10 mouse cellular contexts compared by ENCODE assay signal in the genomic region with DNA sequence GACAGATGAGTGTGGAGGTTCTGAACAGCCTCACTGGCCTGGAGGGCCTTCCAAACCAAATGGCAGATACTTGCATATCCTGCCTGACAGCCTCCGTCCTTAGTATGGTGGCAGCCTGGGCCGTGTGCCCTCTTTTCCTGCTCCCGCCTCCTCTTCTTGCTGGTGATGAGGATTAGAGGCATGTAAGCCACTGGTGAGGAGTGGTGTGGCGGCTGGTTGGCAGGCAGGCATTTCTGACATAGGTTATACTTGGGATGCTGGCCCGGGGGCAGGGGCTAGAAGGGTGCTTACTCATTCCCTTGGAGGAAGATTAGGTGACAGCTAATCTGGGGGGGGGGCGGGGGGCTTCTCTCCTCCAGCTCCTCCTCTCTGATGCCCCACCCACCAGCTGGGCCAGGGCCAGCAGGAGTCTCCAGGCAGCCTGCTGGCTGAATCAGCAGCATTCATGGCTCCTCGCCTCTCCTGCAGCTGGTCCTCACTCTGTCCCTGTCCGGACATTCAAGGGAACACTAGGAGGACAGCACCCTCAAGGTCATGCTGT. TPM values are rescaled to one million over a fixed set of nuclear protein-coding genes. Genes with fewer than 3 reads are reported as not detected.
DNase-seq lines count a peak whose midpoint lies in the region; ATAC-seq and TF ChIP-seq lines count a peak whose summit lies in the region.
"Had no signal": no experiment of that assay in that cellular context is flagged by ENCODE, and none has a peak within 500 bp of the region (broad histone marks: within the 10 kb centered on the region; RNA-seq: fewer than 3 reads in every experiment).

No protein-coding gene starts in this region.

- no peaks in the 10 kb centered on the region for H3K36me3 ChIP-seq in hindbrain, embryonic 16.5 days (ENCODE audit: control insufficient read depth, insufficient read depth, low read length)
- H3K36me3 ChIP-seq in neural tube, embryonic 11.5 days (ENCODE audit: control insufficient read depth, insufficient read depth, low read length), result no peaks in the 10 kb centered on the region
- H3K36me3 ChIP-seq in liver, embryonic 12.5 days, result no peaks in the 10 kb centered on the region
- H3K36me3 ChIP-seq in intestine, postnatal 0 days (ENCODE audit: control insufficient read depth, insufficient read depth), result no peaks in the 10 kb centered on the region

- H3K9me3 ChIP-seq in hindbrain, embryonic 16.5 days (ENCODE audit: control insufficient read depth, low read length), result no peaks in the 10 kb centered on the region
- no peaks in the 10 kb centered on the region for H3K9me3 ChIP-seq in neural tube, embryonic 11.5 days (ENCODE audit: control insufficient read depth, low read length)
- H3K9me3 ChIP-seq in liver, embryonic 12.5 days (replicated peaks), result no peaks in the 10 kb centered on the region
- H3K9me3 ChIP-seq in intestine, postnatal 0 days (ENCODE audit: control insufficient read depth), result no peaks in the 10 kb centered on the region

- H3K4me3 ChIP-seq in hindbrain, embryonic 16.5 days (ENCODE audit: low read length), result peak overlapping the region; percentile 16; the same call in 1 of the 2 replicates
- H3K4me3 ChIP-seq in neural tube, embryonic 11.5 days (ENCODE audit: low read depth, low read length), result no peak overlapping the region; the same call in 1 of the 2 replicates
- H3K4me3 ChIP-seq in liver, embryonic 12.5 days, result no peak overlapping the region
- no peak overlapping the region for H3K4me3 ChIP-seq in intestine, postnatal 0 days (ENCODE audit: low read depth, low read length)
- H3K4me3 ChIP-seq: megakaryocyte, embryonic 14.5 days had no signal

- peak overlapping the region; percentile 55; the same call in 1 of the 2 replicates for H3K27ac ChIP-seq in hindbrain, embryonic 16.5 days (ENCODE audit: low read depth, low read length)
- no peak overlapping the region for H3K27ac ChIP-seq in neural tube, embryonic 11.5 days (ENCODE audit: low read depth, low read length)
- no peak overlapping the region for H3K27ac ChIP-seq in liver, embryonic 12.5 days
- H3K27ac ChIP-seq in intestine, postnatal 0 days (ENCODE audit: low read depth, low read length), result no peak overlapping the region
- H3K27ac ChIP-seq: kidney, postnatal 0 days had no signal

- peak overlapping the region; percentile 44 for H3K4me2 ChIP-seq in hindbrain, embryonic 16.5 days (ENCODE audit: low read length)
- peak overlapping the region; percentile 24; the same call in 1 of the 2 replicates for H3K4me2 ChIP-seq in neural tube, embryonic 11.5 days (ENCODE audit: low read depth)
- H3K4me2 ChIP-seq in liver, embryonic 12.5 days, result no peak overlapping the region
- H3K4me2 ChIP-seq in intestine, postnatal 0 days (replicated peaks; ENCODE audit: low read depth), result no peak overlapping the region

- no peaks in the 10 kb centered on the region for H3K27me3 ChIP-seq in hindbrain, embryonic 16.5 days (replicated peaks; ENCODE audit: control insufficient read depth, insufficient read depth, low read length)
- H3K27me3 ChIP-seq in neural tube, embryonic 11.5 days (ENCODE audit: control insufficient read depth, insufficient read depth, low read length), result 0 out of 2 replicates have a peak, but pooled peaks cover 2% of the 10 kb centered on the region
- H3K27me3 ChIP-seq in liver, embryonic 12.5 days (replicated peaks), result peaks cover 47% of the 10 kb centered on the region
- H3K27me3 ChIP-seq in intestine, postnatal 0 days (replicated peaks; ENCODE audit: control insufficient read depth, insufficient read depth, low read length), result peaks cover 32% of the 10 kb centered on the region

- TF ChIP-seq CTCF in intestine, postnatal 0 days (IDR thresholded peaks at IDR 0.05; ENCODE audit: low read depth), result no peak

- H3K9ac ChIP-seq in hindbrain, embryonic 16.5 days (ENCODE audit: low read depth, low read length), result peak overlapping the region; percentile 24; the same call in 1 of the 2 replicates
- no peak overlapping the region for H3K9ac ChIP-seq in neural tube, embryonic 11.5 days (ENCODE audit: low read length)
- H3K9ac ChIP-seq in liver, embryonic 12.5 days, result no peak overlapping the region
- no peak overlapping the region for H3K9ac ChIP-seq in intestine, postnatal 0 days (ENCODE audit: low read depth, low read length)

- DNase-seq in cerebellum, adult 18-20 months, result peak; percentile 69
- peak; percentile 45 to 60 for DNase-seq in cerebellum, postnatal 36 days
- peak; percentile 26 for DNase-seq in neural tube, embryonic 11.5 days (ENCODE audit: low spot score)
- DNase-seq in urinary bladder, adult 2 months (ENCODE audit: low spot score), result no peak
- no peak for DNase-seq in adrenal gland, postnatal 10 days

- WGBS in hindbrain, embryonic 16.5 days, result 17% methylated on average over 8 of the region's 8 CpGs
- WGBS in neural tube, embryonic 11.5 days, result 28% methylated on average over 8 of the region's 8 CpGs
- 22% methylated on average over 8 of the region's 8 CpGs for WGBS in liver, embryonic 12.5 days (ENCODE audit: insufficient replicate concordance)
- WGBS in intestine, postnatal 0 days, result 40% methylated on average over 7 of the region's 8 CpGs

- ATAC-seq in hindbrain, embryonic 16.5 days, result peak; percentile 31
- no peak for ATAC-seq in neural tube, embryonic 11.5 days (ENCODE audit: insufficient read depth, low FRiP score, low TSS enrichment)
- no peak for ATAC-seq in liver, embryonic 12.5 days
- no peak for ATAC-seq in intestine, postnatal 0 days

- H3K4me1 ChIP-seq in hindbrain, embryonic 16.5 days (ENCODE audit: control insufficient read depth, insufficient read depth, low read depth, low read length), result peaks cover 42% of the 10 kb centered on the region
- H3K4me1 ChIP-seq in neural tube, embryonic 11.5 days (ENCODE audit: control insufficient read depth, insufficient read depth, low read length), result peaks cover 18% of the 10 kb centered on the region; the same call in 1 of the 2 replicates
- no peaks in the 10 kb centered on the region for H3K4me1 ChIP-seq in liver, embryonic 12.5 days
- H3K4me1 ChIP-seq in intestine, postnatal 0 days (replicated peaks; ENCODE audit: control insufficient read depth, insufficient read depth, low read length), result no peaks in the 10 kb centered on the region
- H3K4me1 ChIP-seq: megakaryocyte, embryonic 14.5 days had no signal

RNA-seq across cellular contexts. Expression of a gene that starts 3.3 kb away (rescaled TPM):
- 173 and 186 TPM in 2 replicates for polyA plus RNA-seq in hindbrain, embryonic 16.5 days (2015; fragmentation: Nextera tagmentation; extraction: Ambion mirVana)
- 97.6 and 123 TPM in 2 replicates for polyA plus RNA-seq in neural tube, embryonic 11.5 days (2014; fragmentation: Nextera tagmentation; extraction: Ambion mirVana)
- 0.12 and 0.18 TPM in 2 replicates for polyA plus RNA-seq in liver, embryonic 12.5 days (2016; fragmentation: Nextera tagmentation; extraction: Ambion mirVana)
- polyA plus RNA-seq in urinary bladder, adult 2 months (2012; rRNA removed), result 2.1 and 2.3 TPM in 2 replicates
- 4.1 and 4.3 TPM in 2 replicates for polyA plus RNA-seq in intestine, postnatal 0 days (2015; fragmentation: Nextera tagmentation; extraction: Ambion mirVana)
- total RNA-seq in adrenal gland, postnatal 10 days (2021), result 1 to 10 TPM; 1.3 to 2.9 TPM

Comparison
In these comparisons a context has a peak if more than half of its experiments do, and no peak if none do; other contexts are left out.
1. DNase-seq: peak in cerebellum, adult 18-20 months (2 of 2), cerebellum, postnatal 36 days (2 of 2) and neural tube, embryonic 11.5 days (single experiment); none in urinary bladder, adult 2 months (single experiment) and adrenal gland, postnatal 10 days (single experiment).
2. H3K4me2 ChIP-seq: peak in hindbrain, embryonic 16.5 days (single experiment) and neural tube, embryonic 11.5 days (single experiment); none in liver, embryonic 12.5 days (single experiment) and intestine, postnatal 0 days (single experiment).
3. RNA of a gene that starts 3.3 kb away (polyA plus RNA-seq): 173 to 186 TPM in hindbrain, embryonic 16.5 days and 97.6 to 123 TPM in neural tube, embryonic 11.5 days; 4.1 to 4.3 TPM in intestine, postnatal 0 days, 2.1 to 2.3 TPM in urinary bladder, adult 2 months and 0.12 to 0.18 TPM in liver, embryonic 12.5 days; every median in the first group is over 10 times any median in the second.